Comparison of ENCODE assay signal across 26 mouse cellular contexts in the genomic region with DNA sequence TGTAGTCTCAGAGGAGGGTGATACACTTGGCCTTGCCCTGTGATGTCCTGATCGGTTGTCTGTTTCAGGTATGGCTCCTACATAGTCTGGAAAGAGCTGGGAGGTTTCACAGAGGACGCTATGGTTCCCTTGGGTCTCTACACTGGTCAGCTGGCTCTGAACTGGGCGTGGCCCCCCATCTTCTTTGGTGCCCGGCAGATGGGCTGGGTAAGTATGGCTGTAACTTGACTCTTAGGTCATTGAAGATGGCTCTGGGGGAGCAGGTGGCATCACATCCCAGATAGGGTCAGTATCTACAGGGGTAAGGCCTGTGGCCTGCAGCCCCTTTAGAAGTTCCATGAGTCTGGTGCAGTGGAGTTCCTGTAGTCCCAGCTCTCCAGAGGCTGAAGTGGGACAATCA. TPM values are rescaled to one million over a fixed set of nuclear protein-coding genes. Genes with fewer than 3 reads are reported as not detected.
DNase-seq lines count a peak whose midpoint lies in the region; ATAC-seq and TF ChIP-seq lines count a peak whose summit lies in the region.
"Had no signal": no experiment of that assay in that cellular context is flagged by ENCODE, and none has a peak within 500 bp of the region (broad histone marks: within the 10 kb centered on the region; RNA-seq: fewer than 3 reads in every experiment).

No protein-coding gene starts in this region.

- H3K9me3 ChIP-seq in liver, embryonic 12.5 days (replicated peaks) = no peaks in the 10 kb centered on the region
- H3K9me3 ChIP-seq: embryonic facial prominence, embryonic 10.5 days; embryonic facial prominence, embryonic 13.5 days; forebrain, embryonic 12.5 days; forebrain, embryonic 15.5 days; G1E; heart, embryonic 10.5 days; heart, embryonic 13.5 days had no signal

- H3K27ac ChIP-seq in gastrocnemius, adult 2 months = peak overlapping the region; percentile 71
- H3K27ac ChIP-seq in liver, adult 2 months (replicated peaks; ENCODE audit: insufficient read depth, low read depth, low read length) = peak overlapping the region; percentile 74
- H3K27ac ChIP-seq in liver, embryonic 12.5 days = no peak overlapping the region
- H3K27ac ChIP-seq: embryonic facial prominence, embryonic 10.5 days; embryonic facial prominence, embryonic 13.5 days; forebrain, embryonic 12.5 days; forebrain, embryonic 15.5 days; heart, adult 2 months; heart, embryonic 10.5 days; heart, embryonic 13.5 days; hindbrain, embryonic 14.5 days had no signal

- H3K9ac ChIP-seq in liver, adult 2 months (ENCODE audit: low read depth, low read length) = no peak overlapping the region
- H3K9ac ChIP-seq in liver, embryonic 12.5 days = no peak overlapping the region
- H3K9ac ChIP-seq: embryonic facial prominence, embryonic 13.5 days; forebrain, embryonic 12.5 days; forebrain, embryonic 15.5 days; heart, embryonic 13.5 days; hindbrain, embryonic 14.5 days had no signal

- TF ChIP-seq CTCF in gastrocnemius, adult 2 months (IDR thresholded peaks at IDR 0.05) = no peak
- TF ChIP-seq CTCF in liver, adult 2 months (IDR thresholded peaks at IDR 0.05; ENCODE audit: low read depth, low read length) = no peak
- TF ChIP-seq CTCF in C2C12 (IDR thresholded peaks at IDR 0.05; ENCODE audit: control insufficient read depth, insufficient read depth, insufficient read length) = no peak

- H3ac ChIP-seq in C2C12 (ENCODE audit: control insufficient read depth, insufficient read length, low read depth) (no peak overlapping the region), myocyte (ENCODE audit: control insufficient read depth, insufficient read length) (no peak overlapping the region)

- no peaks in the 10 kb centered on the region; the same call in 1 of the 2 replicates for H3K79me2 ChIP-seq in liver, adult 2 months (ENCODE audit: control insufficient read depth, insufficient read depth, low read length)
- H3K79me2 ChIP-seq in C2C12 (ENCODE audit: control insufficient read depth, insufficient read depth) (peaks cover 41% of the 10 kb centered on the region), myocyte (ENCODE audit: control insufficient read depth, insufficient read depth) (peaks cover 38% of the 10 kb centered on the region)

- H3K4me3 ChIP-seq in gastrocnemius, adult 2 months = no peak overlapping the region
- H3K4me3 ChIP-seq in liver, adult 2 months (ENCODE audit: insufficient read depth, low read depth, low read length) = no peak overlapping the region
- H3K4me3 ChIP-seq in liver, embryonic 12.5 days = no peak overlapping the region
- H3K4me3 ChIP-seq in C2C12 (ENCODE audit: insufficient read depth, poor library complexity, severe bottlenecking) (no peak overlapping the region), myocyte (no peak overlapping the region)
- H3K4me3 ChIP-seq: embryonic facial prominence, embryonic 10.5 days; embryonic facial prominence, embryonic 13.5 days; erythroblast, embryonic 14.5 days; forebrain, embryonic 12.5 days; forebrain, embryonic 15.5 days; heart, adult 2 months; heart, embryonic 10.5 days; heart, embryonic 13.5 days had no signal

- peaks cover 30% of the 10 kb centered on the region for H3K79me3 ChIP-seq in C2C12 (ENCODE audit: low read depth)

- peaks cover 10% of the 10 kb centered on the region; the same call in 1 of the 2 replicates for H3K36me3 ChIP-seq in liver, adult 2 months (ENCODE audit: control insufficient read depth, insufficient read depth, low read length)
- H3K36me3 ChIP-seq in liver, embryonic 12.5 days = peaks cover 56% of the 10 kb centered on the region
- H3K36me3 ChIP-seq in C2C12 (ENCODE audit: control insufficient read depth, insufficient read depth) (peaks cover 63% of the 10 kb centered on the region), myocyte (ENCODE audit: control insufficient read depth, insufficient read depth) (peaks cover 15% of the 10 kb centered on the region)

- TF ChIP-seq POLR2A in liver, adult 2 months (IDR thresholded peaks at IDR 0.05; ENCODE audit: extremely low read depth, insufficient read depth, low read length) = no peak
- TF ChIP-seq POLR2A in myocyte (IDR thresholded peaks at IDR 0.05; ENCODE audit: insufficient read length, low read depth) = no peak

- peaks cover 14% of the 10 kb centered on the region for H3K4me1 ChIP-seq in liver, adult 2 months (ENCODE audit: control insufficient read depth, insufficient read depth, low read length)
- peaks cover 35% of the 10 kb centered on the region for H3K4me1 ChIP-seq in liver, embryonic 12.5 days
- H3K4me1 ChIP-seq: embryonic facial prominence, embryonic 10.5 days; embryonic facial prominence, embryonic 13.5 days; forebrain, embryonic 12.5 days; forebrain, embryonic 15.5 days; heart, embryonic 10.5 days had no signal

- ATAC-seq in liver, embryonic 12.5 days = no peak
- ATAC-seq: forebrain, embryonic 15.5 days had no signal

- 82% methylated on average over 4 of the region's 4 CpGs for WGBS in liver, adult 2 months
- WGBS in liver, embryonic 12.5 days (ENCODE audit: insufficient replicate concordance) = 75% methylated on average over 4 of the region's 4 CpGs

- DNase-seq in gastrocnemius, adult 2 months = no peak
- no peak for DNase-seq in gastrocnemius, adult 8-10 months (ENCODE audit: low spot score in 2 of 2)
- no peak for DNase-seq in liver, adult 2 months (ENCODE audit: extremely low read depth, low read depth, low spot score)
- DNase-seq in left cerebral cortex, adult 11 months (ENCODE audit: low spot score) = no peak
- DNase-seq: cerebellum, adult 11-12 months; cerebellum, adult 8-10 months; cerebellum, postnatal 10 days; cerebellum, postnatal 36 days; embryo, embryonic 11 days; gastrocnemius, postnatal 14 days; heart, adult 2 months; heart, postnatal 14 days; heart, postnatal 4 days had no signal

- no peak overlapping the region for H3K4me2 ChIP-seq in liver, embryonic 12.5 days
- H3K4me2 ChIP-seq in myocyte (ENCODE audit: low read depth) = peak overlapping the region; percentile 66
- H3K4me2 ChIP-seq: embryonic facial prominence, embryonic 13.5 days; forebrain, embryonic 12.5 days; forebrain, embryonic 15.5 days; heart, embryonic 13.5 days; hindbrain, embryonic 14.5 days had no signal

- intact Hi-C loops in gastrocnemius, adult 2 months (cut with DNase I) = no loop called here

- H3K27me3 ChIP-seq in liver, adult 2 months (ENCODE audit: control insufficient read depth, insufficient read depth, low read length) = no peaks in the 10 kb centered on the region
- no peaks in the 10 kb centered on the region for H3K27me3 ChIP-seq in liver, embryonic 12.5 days (replicated peaks)
- H3K27me3 ChIP-seq in C2C12 (ENCODE audit: control insufficient read depth, insufficient read depth, insufficient read length) = no peaks in the 10 kb centered on the region
- no peaks in the 10 kb centered on the region for H3K27me3 ChIP-seq in myocyte (ENCODE audit: control insufficient read depth, insufficient read depth, insufficient read length)
- H3K27me3 ChIP-seq: CH12.LX; embryonic facial prominence, embryonic 13.5 days; forebrain, embryonic 12.5 days; forebrain, embryonic 15.5 days; heart, embryonic 13.5 days had no signal

TF ChIP-seq in C2C12, 6 proteins besides CTCF, POLR2A, EP300 and RAD21:
- TF ChIP-seq USF1 (IDR thresholded peaks at IDR 0.05; ENCODE audit: low read depth) = no peak
- TF ChIP-seq MYOD1 (IDR thresholded peaks at IDR 0.05; ENCODE audit: control insufficient read depth, insufficient read length, low read depth) = peak; percentile 3

TF ChIP-seq in myocyte, 11 proteins besides CTCF, POLR2A, EP300 and RAD21 (continues in another document):
- TF ChIP-seq MYOD1 (IDR thresholded peaks at IDR 0.05; ENCODE audit: control insufficient read depth in 1 of 3, insufficient read length in 2 of 3, low read depth in 2 of 3) (peak; percentile 22 to 90 (median 72)), TCF12 (IDR thresholded peaks at IDR 0.05; ENCODE audit: insufficient read depth, poor library complexity, severe bottlenecking) (peak; percentile 70), REST (IDR thresholded peaks at IDR 0.05; ENCODE audit: insufficient read depth, insufficient read length) (no peak), CEBPB (IDR thresholded peaks at IDR 0.05; ENCODE audit: insufficient read depth, poor library complexity, severe bottlenecking) (no peak), SRF (IDR thresholded peaks at IDR 0.05; ENCODE audit: control insufficient read depth, insufficient read length, low read depth) (no peak), TCF3 (IDR thresholded peaks at IDR 0.05; ENCODE audit: insufficient read length, low read depth) (peak; percentile 9), E2F4 (IDR thresholded peaks at IDR 0.05; ENCODE audit: insufficient read depth) (no peak)

RNA-seq across cellular contexts. Expression of a gene that starts 8.5 kb away (rescaled TPM):
- total RNA-seq in gastrocnemius, adult 2 months (2021) = 10 to 100 TPM; 18.6 to 23.8 TPM
- 10 to 100 TPM; 21.9 to 25.0 (median 23.2) TPM for total RNA-seq in gastrocnemius, adult 8-10 months (2022)
- total RNA-seq in liver, adult 2 months (2014; rRNA removed) = 25.9 and 27.9 TPM in 2 replicates
- polyA plus RNA-seq in liver, adult 2 months (2012; rRNA removed) = 29.3 and 30.7 TPM in 2 replicates
- 27.1 and 28.1 TPM in 2 replicates for polyA plus RNA-seq in liver, embryonic 12.5 days (2016; fragmentation: Nextera tagmentation; extraction: Ambion mirVana)
- 42.4 TPM for polyA plus RNA-seq in C2C12 (2012; fragmentation: generic; extraction: Trizol)
- polyA plus RNA-seq in myocyte (2012; fragmentation: generic; extraction: Trizol) = 55.9 TPM

RNA-seq across cellular contexts. Expression of a gene that starts 8.7 kb away (rescaled TPM):
- 10 to 100 TPM; 22.2 to 22.7 TPM for total RNA-seq in gastrocnemius, adult 2 months (2021)
- total RNA-seq in gastrocnemius, adult 8-10 months (2022) = 10 to 100 TPM; 25.3 to 34.8 (median 30.5) TPM
- total RNA-seq in liver, adult 2 months (2014; rRNA removed) = 99.9 and 123 TPM in 2 replicates
- polyA plus RNA-seq in liver, adult 2 months (2012; rRNA removed) = 206 and 283 TPM in 2 replicates
- polyA plus RNA-seq in liver, embryonic 12.5 days (2016; fragmentation: Nextera tagmentation; extraction: Ambion mirVana) = 186 and 192 TPM in 2 replicates
- polyA plus RNA-seq in C2C12 (2012; fragmentation: generic; extraction: Trizol) (693 TPM), myocyte (2012; fragmentation: generic; extraction: Trizol) (937 TPM)

RNA-seq across cellular contexts. Expression of a gene that starts 22.8 kb away (rescaled TPM):
- 1 to 10 TPM; 3.4 to 4.9 TPM for total RNA-seq in gastrocnemius, adult 2 months (2021)
- total RNA-seq in gastrocnemius, adult 8-10 months (2022) = 1 to 10 TPM; 3.4 to 5.0 (median 4.2) TPM
- 4.9 and 6.5 TPM in 2 replicates for total RNA-seq in liver, adult 2 months (2014; rRNA removed)
- 11.2 and 11.8 TPM in 2 replicates for polyA plus RNA-seq in liver, adult 2 months (2012; rRNA removed)
- polyA plus RNA-seq in liver, embryonic 12.5 days (2016; fragmentation: Nextera tagmentation; extraction: Ambion mirVana) = 62.7 and 64.0 TPM in 2 replicates
- 84.8 TPM for polyA plus RNA-seq in C2C12 (2012; fragmentation: generic; extraction: Trizol)
- polyA plus RNA-seq in myocyte (2012; fragmentation: generic; extraction: Trizol) = 69.6 TPM

RNA-seq across cellular contexts. Expression of a gene that starts 45.5 kb away (rescaled TPM):
- 1 to 10 TPM in 1 of 2 experiments, under 1 TPM in 1; 0.50 to 1.2 TPM for total RNA-seq in gastrocnemius, adult 2 months (2021)
- total RNA-seq in gastrocnemius, adult 8-10 months (2022) = 1 to 10 TPM; 1.1 to 2.5 (median 2.1) TPM
- total RNA-seq in liver, adult 2 months (2014; rRNA removed) = 7.0 and 9.3 TPM in 2 replicates
- polyA plus RNA-seq in liver, adult 2 months (2012; rRNA removed) = 6.3 and 7.8 TPM in 2 replicates
- polyA plus RNA-seq in liver, embryonic 12.5 days (2016; fragmentation: Nextera tagmentation; extraction: Ambion mirVana) = 2.2 and 2.7 TPM in 2 replicates
- polyA plus RNA-seq in C2C12 (2012; fragmentation: generic; extraction: Trizol) (0.91 TPM), myocyte (2012; fragmentation: generic; extraction: Trizol) (1.3 TPM)
- total RNA-seq: CH12.LX, G1E had no signal
- polyA plus RNA-seq: erythroblast, embryonic 14.5 days; G1E had no signal
